Mouse (Mus musculus) liver, embryonic 16.5 days (tissue): ENCODE measurements around the gene Amigo2. TPM values are rescaled to one million over a fixed set of nuclear protein-coding genes. Genes with fewer than 3 reads are reported as not detected.
"Not testable (repeated sequence)": the region's sequence is repeated elsewhere in the genome, so short reads cannot be mapped to it uniquely, and the experiment has no call there.

Experiments
- ATAC-seq: fragments of 200-750 bp; cut with Nextera tagmentation; 2 replicates; pipeline ENCODE4 v1.8.0; 2017; ENCODE audit warnings: low read depth, mild to moderate bottlenecking, moderate number of reproducible peaks, moderate library complexity
- H3K27ac ChIP-seq: fragments of 300-500 bp; sonication (generic); 2 replicates; pipeline ENCODE4 v1.5.1; 2014; ENCODE audit warnings: mild to moderate bottlenecking, low read length
- H3K27me3 ChIP-seq: fragments of 300-500 bp; sonication (generic); 2 replicates; pipeline ENCODE4 v1.6.1; 2014; ENCODE audit warnings: low read depth, low read length, mixed read lengths; ENCODE audit not compliant: control insufficient read depth, insufficient read depth
- H3K36me3 ChIP-seq: fragments of 300-500 bp; sonication (generic); 2 replicates; pipeline ENCODE4 v1.6.1; 2014; ENCODE audit warnings: mild to moderate bottlenecking; ENCODE audit not compliant: control insufficient read depth, insufficient read depth
- H3K4me1 ChIP-seq: fragments of 300-500 bp; sonication (generic); 2 replicates; pipeline ENCODE4 v1.6.1; 2014; ENCODE audit warnings: low read depth, low read length, mixed read lengths; ENCODE audit not compliant: control insufficient read depth
- H3K4me2 ChIP-seq: fragments of 300-500 bp; sonication (generic); 2 replicates; pipeline ENCODE4 v1.6.1; 2014; ENCODE audit warnings: low read depth, low read length, mixed read lengths
- H3K4me3 ChIP-seq: fragments of 300-500 bp; sonication (generic); 2 replicates; pipeline ENCODE4 v1.5.1; 2014; ENCODE audit warnings: low read depth, mild to moderate bottlenecking, low read length
- H3K9ac ChIP-seq: fragments of 300-500 bp; sonication (generic); 2 replicates; pipeline ENCODE4 v1.6.1; 2014; ENCODE audit warnings: low read depth, low read length
- H3K9me3 ChIP-seq: fragments of 300-500 bp; sonication (generic); replicated peaks from 2 replicates; pipeline ENCODE4 v1.6.1; 2016; ENCODE audit warnings: low read length; ENCODE audit not compliant: control insufficient read depth
- WGBS: fragments of 180-500 bp; shearing (Covaris S2); extraction: QIAGEN DNeasy Blood & Tissue Kit; methylation state at CpG from one replicate; pipeline ENCODE4 v1.1.7; 2014; ENCODE audit not compliant: insufficient replicate concordance; 5-methylcytosine and 5-hydroxymethylcytosine counted together
- polyA plus RNA-seq: library from polyadenylated mRNA; unstranded; fragments of >200 nt; fragmentation: Nextera tagmentation; extraction: Ambion mirVana; gene quantifications from 2 replicates; pipeline ENCODE4 v1.2.1, GENCODE M21; 2015

Gene Amigo2
- polyA plus RNA-seq, 1 experiment from 2014 or later = 1.1 TPM

- WGBS = 29% methylated on average over 17 of the region's 17 CpGs
- peak overlapping the region; percentile 38; the same call in 1 of the 2 replicates for H3K27ac ChIP-seq
These were observed 34.3 kb downstream of the Amigo2 start for GRCm38 (mm10) chr15:97212501-97213477.

GRCm38 (mm10) chr15:97209754-97210153 is 37.3 kb downstream of the Amigo2 start:
- H3K9me3 ChIP-seq, ATAC-seq, H3K27ac ChIP-seq, H3K4me3 ChIP-seq, H3K4me2 ChIP-seq, H3K4me1 ChIP-seq, H3K36me3 ChIP-seq, H3K9ac ChIP-seq, H3K27me3 ChIP-seq: not testable (repeated sequence)
- WGBS = 60% methylated on average over 3 of the region's 3 CpGs

More at GRCm38 (mm10) chr15:97212501-97213477, 34.3 kb downstream of the Amigo2 start:
- Histone ChIP-seq H3K4me1 (no peaks in the 10 kb centered on the region), H3K4me3 (no peak overlapping the region), H3K27me3 (no peaks in the 10 kb centered on the region), H3K9ac (no peak overlapping the region), H3K4me2 (no peak overlapping the region), H3K9me3 (no peaks in the 10 kb centered on the region), H3K36me3 (no peaks in the 10 kb centered on the region)
- peak; percentile 54 for ATAC-seq

- no peaks in the 10 kb centered on the region for H3K27me3 ChIP-seq
- no peaks in the 10 kb centered on the region; the same call in 1 of the 2 replicates for H3K4me1 ChIP-seq
- H3K9me3 ChIP-seq = no peaks in the 10 kb centered on the region
- H3K4me2 ChIP-seq = no peak overlapping the region
- no peak overlapping the region for H3K4me3 ChIP-seq
- WGBS = 81% methylated on average over 8 of the region's 8 CpGs
- ATAC-seq = no peak
- no peak overlapping the region for H3K27ac ChIP-seq
- H3K36me3 ChIP-seq = no peaks in the 10 kb centered on the region
- H3K9ac ChIP-seq = no peak overlapping the region
These were observed 40.6 kb downstream of the Amigo2 start for GRCm38 (mm10) chr15:97206506-97206905.

- no peaks in the 10 kb centered on the region for H3K9me3 ChIP-seq
- 58% methylated on average over 10 of the region's 10 CpGs for WGBS
- H3K4me2 ChIP-seq = no peak overlapping the region
- no peak overlapping the region for H3K4me3 ChIP-seq
- H3K27me3 ChIP-seq = no peaks in the 10 kb centered on the region
- H3K27ac ChIP-seq = no peak overlapping the region
- H3K9ac ChIP-seq = no peak overlapping the region
- H3K4me1 ChIP-seq = no peaks in the 10 kb centered on the region; the same call in 1 of the 2 replicates
- H3K36me3 ChIP-seq = no peaks in the 10 kb centered on the region
- ATAC-seq = peak; percentile 43; the same call in 1 of the 2 replicates
These were observed 41.3 kb downstream of the Amigo2 start for GRCm38 (mm10) chr15:97205776-97206175.

- no peak for ATAC-seq
- no peaks in the 10 kb centered on the region for H3K9me3 ChIP-seq
- H3K9ac ChIP-seq = no peak overlapping the region
- no peaks in the 10 kb centered on the region; the same call in 1 of the 2 replicates for H3K4me1 ChIP-seq
- no peak overlapping the region for H3K4me2 ChIP-seq
- H3K27ac ChIP-seq = no peak overlapping the region
- H3K4me3 ChIP-seq = no peak overlapping the region
- H3K36me3 ChIP-seq = no peaks in the 10 kb centered on the region
- WGBS = 47% methylated on average over 3 of the region's 3 CpGs
- no peaks in the 10 kb centered on the region for H3K27me3 ChIP-seq
These were observed 42.2 kb downstream of the Amigo2 start for GRCm38 (mm10) chr15:97204889-97205288.

GRCm38 (mm10) chr15:97196644-97197043 is 50.4 kb downstream of the Amigo2 start:
- Histone ChIP-seq H3K27me3 (no peaks in the 10 kb centered on the region), H3K4me2 (no peak overlapping the region), H3K36me3 (no peaks in the 10 kb centered on the region), H3K4me1 (no peaks in the 10 kb centered on the region), H3K4me3 (no peak overlapping the region), H3K27ac (no peak overlapping the region), H3K9me3 (no peaks in the 10 kb centered on the region), H3K9ac (no peak overlapping the region)
- ATAC-seq = no peak
- 63% methylated on average over 7 of the region's 7 CpGs for WGBS

GRCm38 (mm10) chr15:97195628-97196027 is 51.5 kb downstream of the Amigo2 start:
- H3K27me3 ChIP-seq = no peaks in the 10 kb centered on the region
- WGBS = 2% methylated on average over 1 of the region's 1 CpGs
- H3K27ac ChIP-seq = no peak overlapping the region
- H3K4me2 ChIP-seq = no peak overlapping the region
- H3K4me3 ChIP-seq = no peak overlapping the region
- H3K9me3 ChIP-seq = no peaks in the 10 kb centered on the region
- no peaks in the 10 kb centered on the region for H3K4me1 ChIP-seq
- no peak for ATAC-seq
- H3K9ac ChIP-seq = no peak overlapping the region
- H3K36me3 ChIP-seq = no peaks in the 10 kb centered on the region
